12 mouse cellular contexts compared by ENCODE assay signal in the genomic region with DNA sequence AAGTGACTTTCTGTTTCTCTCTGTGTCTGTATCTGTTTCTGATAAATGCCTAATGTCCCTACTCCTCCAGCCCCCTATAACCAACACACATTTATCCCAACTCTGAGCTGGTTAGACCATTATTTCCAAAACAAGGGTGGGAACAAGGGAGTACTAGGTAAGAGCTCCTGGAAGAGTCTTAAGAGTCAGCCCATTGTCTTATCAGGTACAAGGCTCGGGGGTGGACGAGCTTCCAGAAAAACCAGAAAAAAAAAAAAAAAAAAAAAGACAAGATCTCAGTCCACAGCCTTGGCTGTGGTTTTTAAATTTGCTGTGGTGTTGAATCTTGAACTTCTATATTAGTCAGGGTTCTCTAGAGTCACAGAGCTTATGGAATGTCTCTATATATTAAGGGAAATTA. TPM values are rescaled to one million over a fixed set of nuclear protein-coding genes. Genes with fewer than 3 reads are reported as not detected.
DNase-seq lines count a peak whose midpoint lies in the region; ATAC-seq and TF ChIP-seq lines count a peak whose summit lies in the region.
"Had no signal": no experiment of that assay in that cellular context is flagged by ENCODE, and none has a peak within 500 bp of the region (broad histone marks: within the 10 kb centered on the region; RNA-seq: fewer than 3 reads in every experiment).

No protein-coding gene starts in this region.

- intact Hi-C loops in heart, postnatal 10 days (cut with DNase I): no loop called here

- H3K27me3 ChIP-seq in heart, embryonic 15.5 days: no peaks in the 10 kb centered on the region
- H3K27me3 ChIP-seq in E14TG2a.4 (ENCODE audit: insufficient read depth, low read length): no peaks in the 10 kb centered on the region
- no peaks in the 10 kb centered on the region for H3K27me3 ChIP-seq in liver, postnatal 0 days (ENCODE audit: insufficient read depth, low read length)
- H3K27me3 ChIP-seq in thymus, adult 2 months (ENCODE audit: control insufficient read depth, insufficient read depth, low read length): no peaks in the 10 kb centered on the region

- no peak for DNase-seq in heart, postnatal 10 days
- DNase-seq in liver, postnatal 0 days: no peak
- no peak for DNase-seq in ovary, adult 18-20 months (ENCODE audit: low spot score)
- DNase-seq in thymus, adult 2 months: no peak
- DNase-seq: cerebellum, adult 11 months; retina, postnatal 1 day had no signal

- peak overlapping the region; percentile 94; the same call in 1 of the 2 replicates for H3K4me3 ChIP-seq in heart, embryonic 15.5 days
- peak overlapping the region; percentile 93 for H3K4me3 ChIP-seq in E14TG2a.4 (replicated peaks; ENCODE audit: low read length)
- peak overlapping the region; percentile 81 for H3K4me3 ChIP-seq in bone marrow macrophage, adult 2 months (ENCODE audit: insufficient read depth, low read length)
- H3K4me3 ChIP-seq in liver, postnatal 0 days (ENCODE audit: low read depth, low read length): no peak overlapping the region
- H3K4me3 ChIP-seq in thymus, adult 2 months (ENCODE audit: control insufficient read depth, insufficient read depth, low read length): no peak overlapping the region

- H3K36me3 ChIP-seq in heart, embryonic 15.5 days: no peaks in the 10 kb centered on the region; the same call in none of the 2 replicates
- H3K36me3 ChIP-seq in E14TG2a.4 (ENCODE audit: insufficient read depth, low read length): peaks cover 25% of the 10 kb centered on the region
- H3K36me3 ChIP-seq in liver, postnatal 0 days (replicated peaks; ENCODE audit: insufficient read depth, low read length): peaks cover 18% of the 10 kb centered on the region; the same call in 1 of the 2 replicates
- H3K36me3 ChIP-seq in thymus, adult 2 months (ENCODE audit: control insufficient read depth, insufficient read depth, low read length): no peaks in the 10 kb centered on the region

- no peak overlapping the region for H3K9ac ChIP-seq in heart, embryonic 15.5 days
- 0 out of 2 replicates have a peak overlapping the region, but pooled peaks have one; percentile 69 for H3K9ac ChIP-seq in liver, postnatal 0 days (replicated peaks)

- H3K9me3 ChIP-seq in heart, embryonic 15.5 days (replicated peaks): no peaks in the 10 kb centered on the region
- H3K9me3 ChIP-seq in E14TG2a.4 (ENCODE audit: low read length): no peaks in the 10 kb centered on the region
- H3K9me3 ChIP-seq in liver, postnatal 0 days (ENCODE audit: low read length): no peaks in the 10 kb centered on the region

- no peak for ATAC-seq in heart, embryonic 15.5 days (replicated peaks; ENCODE audit: insufficient number of reproducible peaks, insufficient read depth, low FRiP score, low read depth)
- ATAC-seq in liver, postnatal 0 days: no peak
- ATAC-seq in megakaryocyte-erythroid progenitor cell, adult 5-6 weeks (replicated peaks; ENCODE audit: low FRiP score, low TSS enrichment, poor library complexity, severe bottlenecking): no peak

- WGBS in heart, embryonic 15.5 days: 39% methylated on average over 2 of the region's 2 CpGs
- WGBS in liver, postnatal 0 days (ENCODE audit: insufficient replicate concordance): 31% methylated on average over 2 of the region's 2 CpGs
- WGBS in thymus, adult 2 months: 79% methylated on average over 2 of the region's 2 CpGs

- H3K4me2 ChIP-seq in heart, embryonic 15.5 days: peak overlapping the region; percentile 93
- H3K4me2 ChIP-seq in liver, postnatal 0 days (ENCODE audit: low read depth, low read length): peak overlapping the region; percentile 98

- no peak for TF ChIP-seq EP300 in liver, postnatal 0 days (IDR thresholded peaks at IDR 0.05; ENCODE audit: low read depth)

- peaks cover 30% of the 10 kb centered on the region for H3K4me1 ChIP-seq in heart, embryonic 15.5 days (replicated peaks)
- H3K4me1 ChIP-seq in E14TG2a.4 (replicated peaks; ENCODE audit: low read depth, low read length): peaks cover 80% of the 10 kb centered on the region
- peaks cover 49% of the 10 kb centered on the region for H3K4me1 ChIP-seq in bone marrow macrophage, adult 2 months (ENCODE audit: control insufficient read depth, insufficient read depth, low read length)
- H3K4me1 ChIP-seq in liver, postnatal 0 days (ENCODE audit: insufficient read depth): peaks cover 27% of the 10 kb centered on the region
- H3K4me1 ChIP-seq in thymus, adult 2 months (replicated peaks; ENCODE audit: control insufficient read depth, insufficient read depth, low read length): peaks cover 4% of the 10 kb centered on the region

- no peak for TF ChIP-seq POLR2A in bone marrow macrophage, adult 2 months (IDR thresholded peaks at IDR 0.05; ENCODE audit: borderline replicate concordance, low read depth, low read length)
- no peak for TF ChIP-seq POLR2A in thymus, adult 2 months (IDR thresholded peaks at IDR 0.05; ENCODE audit: control insufficient read depth, extremely low read depth, insufficient read depth, low read length, poor library complexity)

- TF ChIP-seq CTCF in E14TG2a.4 (conservative IDR thresholded peaks at IDR 0.05; ENCODE audit: low read length): no peak
- TF ChIP-seq CTCF in bone marrow macrophage, adult 2 months (IDR thresholded peaks at IDR 0.05; ENCODE audit: low read depth, low read length): no peak
- no peak for TF ChIP-seq CTCF in liver, postnatal 0 days (IDR thresholded peaks at IDR 0.05; ENCODE audit: low read depth)
- no peak for TF ChIP-seq CTCF in thymus, adult 2 months (IDR thresholded peaks at IDR 0.05; ENCODE audit: borderline replicate concordance, control insufficient read depth, extremely low read depth, insufficient read depth, low read length, poor library complexity)

- no peak overlapping the region for H3K27ac ChIP-seq in heart, embryonic 15.5 days
- H3K27ac ChIP-seq in bone marrow macrophage, adult 2 months (ENCODE audit: insufficient read depth, low read depth, low read length): peak overlapping the region; percentile 90; the same call in 1 of the 2 replicates
- H3K27ac ChIP-seq in liver, postnatal 0 days (ENCODE audit: low read depth): peak overlapping the region; percentile 86; the same call in 1 of the 2 replicates
- H3K27ac ChIP-seq in thymus, adult 2 months (ENCODE audit: control insufficient read depth, insufficient read depth, low read length): no peak overlapping the region

RNA-seq across cellular contexts. Expression of gene Pgd, which starts 1.4 kb away (rescaled TPM):
- polyA plus RNA-seq in heart, embryonic 15.5 days (2015; fragmentation: Nextera tagmentation; extraction: Ambion mirVana): 66.7 and 81.5 TPM in 2 replicates
- total RNA-seq in heart, postnatal 10 days (2021): 10 to 100 TPM; 52.7 to 57.4 TPM
- 365 and 378 TPM in 2 replicates for polyA plus RNA-seq in bone marrow macrophage, adult 2 months (2012; ENCODE audit: insufficient read depth, insufficient read length, missing spikeins)
- 43.4 and 49.9 TPM in 2 replicates for polyA plus RNA-seq in liver, postnatal 0 days (2015; fragmentation: Nextera tagmentation; extraction: Ambion mirVana)
- total RNA-seq in megakaryocyte-erythroid progenitor cell, adult 5-6 weeks (2014; fragmentation: Nextera tagmentation): 59.1 and 67.1 TPM in 2 replicates
- 35.3 and 42.4 TPM in 2 replicates for total RNA-seq in megakaryocyte-erythroid progenitor cell, adult 5-6 weeks (2017)
- polyA plus RNA-seq in thymus, adult 2 months (2012; rRNA removed): 98.7 and 107 TPM in 2 replicates

RNA-seq across cellular contexts. Expression of gene Cenps, which starts 30.6 kb away (rescaled TPM):
- polyA plus RNA-seq in heart, embryonic 15.5 days (2015; fragmentation: Nextera tagmentation; extraction: Ambion mirVana): 18.4 and 19.5 TPM in 2 replicates
- total RNA-seq in heart, postnatal 10 days (2021): 10 to 100 TPM in 1 of 2 experiments, 1 to 10 TPM in 1; 9.7 to 12.2 TPM
- polyA plus RNA-seq in bone marrow macrophage, adult 2 months (2012; ENCODE audit: insufficient read depth, insufficient read length, missing spikeins): 7.2 and 7.3 TPM in 2 replicates
- polyA plus RNA-seq in liver, postnatal 0 days (2015; fragmentation: Nextera tagmentation; extraction: Ambion mirVana): 8.4 and 8.7 TPM in 2 replicates
- total RNA-seq in megakaryocyte-erythroid progenitor cell, adult 5-6 weeks (2014; fragmentation: Nextera tagmentation): 29.6 and 48.0 TPM in 2 replicates
- 15.4 and 26.2 TPM in 2 replicates for total RNA-seq in megakaryocyte-erythroid progenitor cell, adult 5-6 weeks (2017)
- polyA plus RNA-seq in thymus, adult 2 months (2012; rRNA removed): 14.0 and 17.6 TPM in 2 replicates

RNA-seq across cellular contexts. Expression of gene Cort, which starts 41.5 kb away (rescaled TPM):
- polyA plus RNA-seq in heart, embryonic 15.5 days (2015; fragmentation: Nextera tagmentation; extraction: Ambion mirVana): 0.22 and 0.25 TPM in 2 replicates
- under 1 TPM; 0.42 to 0.55 TPM for total RNA-seq in heart, postnatal 10 days (2021)
- not detected in 2 replicates for polyA plus RNA-seq in bone marrow macrophage, adult 2 months (2012; ENCODE audit: insufficient read depth, insufficient read length, missing spikeins)
- polyA plus RNA-seq in liver, postnatal 0 days (2015; fragmentation: Nextera tagmentation; extraction: Ambion mirVana): not detected in 2 replicates
- not detected in 2 replicates for total RNA-seq in megakaryocyte-erythroid progenitor cell, adult 5-6 weeks (2014; fragmentation: Nextera tagmentation)
- not detected in 2 replicates for total RNA-seq in megakaryocyte-erythroid progenitor cell, adult 5-6 weeks (2017)
- 0.22 and 0.67 TPM in 2 replicates for polyA plus RNA-seq in thymus, adult 2 months (2012; rRNA removed)
- polyA plus RNA-seq: CD4-positive, CD25-positive, alpha-beta regulatory T cell, adult 4 months; heart, postnatal 0 days had no signal

Comparison
In these comparisons a context has a peak if more than half of its experiments do, and no peak if none do; other contexts are left out.
1. H3K27ac ChIP-seq: peak in bone marrow macrophage, adult 2 months (single experiment) and liver, postnatal 0 days (single experiment); none in heart, embryonic 15.5 days (single experiment) and thymus, adult 2 months (single experiment).
2. H3K4me3 ChIP-seq: peak in heart, embryonic 15.5 days (single experiment), E14TG2a.4 (single experiment) and bone marrow macrophage, adult 2 months (single experiment); none in liver, postnatal 0 days (single experiment) and thymus, adult 2 months (single experiment).